Mouse (Mus musculus) spleen, adult 2 months (tissue): ENCODE results near the gene Dld.

Experiments
- CTCF ChIP-seq: fragments of 200-500 bp; IDR thresholded peaks from 2 replicates; pipeline ENCODE4 v1.5.1; 2011; ENCODE audit warnings: mild to moderate bottlenecking, inconsistent platforms; ENCODE audit not compliant: insufficient read depth, insufficient read length, insufficient replicate concordance; ENCODE audit errors: extremely low read depth
- POLR2A ChIP-seq: fragments of 200-500 bp; IDR thresholded peaks from 2 replicates; pipeline ENCODE4 v1.6.1; 2011; ENCODE audit warnings: low read depth, low read length, inconsistent platforms

DNA sequence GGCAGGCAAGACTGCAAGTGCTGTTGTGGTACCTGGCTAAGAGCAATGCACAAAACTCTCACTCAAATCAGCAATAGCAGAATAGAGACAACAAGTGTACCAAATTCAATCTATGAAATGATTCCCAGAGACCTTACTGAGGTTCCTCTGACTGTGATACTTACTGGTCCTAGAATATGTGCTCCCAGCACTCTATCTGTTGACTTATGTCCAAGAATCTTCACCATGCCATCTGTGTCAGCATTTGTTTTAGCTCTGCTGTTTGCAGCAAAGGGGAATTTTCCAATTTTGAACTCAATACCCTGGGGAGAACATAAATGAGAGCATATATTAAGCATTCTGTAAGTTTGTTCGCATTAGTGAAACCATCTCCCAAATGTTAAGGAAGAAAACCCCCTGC, 18.0 kb downstream of the Dld start:
- TF ChIP-seq CTCF (no peak), POLR2A (no peak)
